Mouse (Mus musculus) gastrocnemius, postnatal 14 days (tissue): ENCODE data around the gene Olfr94. TPM values are rescaled to one million over a fixed set of nuclear protein-coding genes. Genes with fewer than 3 reads are reported as not detected.

Experiments
- DNase-seq: peaks from one replicate; pipeline ENCODE4 v3.0.0; 2021; ENCODE audit warnings: mixed read lengths
- intact Hi-C: fragments of 180-260 bp; cut with DNase I; formaldehyde crosslinking; loops from one replicate; pipeline ENCODE4 v1.15.1; 2025; ENCODE audit warnings: low total_unique reads
- total RNA-seq, 2 experiments: library from RNA; stranded (reverse); gene quantifications; 2 replicates each; pipeline ENCODE4 v1.2.3; 2021

Gene Olfr94
- total RNA-seq, 2 experiments from 2014 or later, result not detected

DNA sequence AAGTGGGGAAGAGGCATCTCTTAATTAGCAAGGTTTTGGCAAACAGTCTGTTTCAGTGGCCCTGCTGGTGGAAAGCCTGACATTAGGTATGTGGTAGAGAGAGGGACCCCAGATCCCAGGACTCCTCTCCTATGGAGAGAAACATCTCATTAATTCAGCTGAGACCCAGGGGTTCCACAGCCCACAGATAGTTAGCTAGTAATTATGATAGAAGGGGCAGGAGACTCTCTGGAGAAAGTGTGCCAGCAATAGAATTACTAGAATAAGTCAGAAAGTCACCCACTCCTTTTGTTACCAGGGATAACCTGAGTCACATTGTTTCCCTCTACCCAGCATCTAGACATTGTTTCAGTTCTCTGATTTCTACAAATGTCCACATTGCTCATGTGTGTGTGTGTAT lies 39.4 kb downstream of the Olfr94 start, which contains the start of gene Olfr93:
Olfr93 (minus strand) TSS at position 101 of the 400 bp plus-strand sequence.
- intact Hi-C loops, result no loop called here
- DNase-seq, result no peak

Other genes starting within 250 kb of the Olfr94 start
- 10 to 100 TPM; 63.5 to 67.7 TPM for gene Ppp1r11, start 249.3 kb downstream of the Olfr94 start, total RNA-seq
- gene Znrd1, start 242.4 kb downstream of the Olfr94 start, total RNA-seq, result 10 to 100 TPM; 15.6 to 17.3 TPM
- gene Znrd1as, start 242.4 kb downstream of the Olfr94 start, total RNA-seq, result 10 to 100 TPM in 1 of 2 experiments, 1 to 10 TPM in 1; 9.3 to 11.4 TPM
- under 1 TPM in 1 of 2 experiments, not detected in 1; 0.25 TPM for gene 2410137M14Rik, start 219.8 kb downstream of the Olfr94 start, total RNA-seq
- not detected for gene H2-M5, start 211.5 kb downstream of the Olfr94 start, total RNA-seq
- 1 to 10 TPM in 1 of 2 experiments, under 1 TPM in 1; 0.74 to 1.5 TPM for gene Zfp57, start 199.8 kb downstream of the Olfr94 start, total RNA-seq
- gene Mog, start 177.6 kb downstream of the Olfr94 start, total RNA-seq, result not detected
- gene Gabbr1, start 155.0 kb downstream of the Olfr94 start, total RNA-seq, result 10 to 100 TPM in 1 of 2 experiments, 1 to 10 TPM in 1; 9.8 to 10.3 TPM
- not detected for gene Olfr90, start 112.5 kb downstream of the Olfr94 start, total RNA-seq
- gene Olfr91, start 102.7 kb downstream of the Olfr94 start, total RNA-seq, result not detected
- gene Olfr92, start 80.9 kb downstream of the Olfr94 start, total RNA-seq, result not detected
- gene Olfr93, start 39.5 kb downstream of the Olfr94 start, total RNA-seq, result not detected
- gene Ubd, start 7.1 kb downstream of the Olfr94 start, total RNA-seq, result not detected
- not detected for gene Olfr95, start 12.1 kb upstream of the Olfr94 start, total RNA-seq
- gene Olfr96, start 19.2 kb upstream of the Olfr94 start, total RNA-seq, result not detected
- gene Olfr97, start 36.3 kb upstream of the Olfr94 start, total RNA-seq, result not detected
- gene Olfr98, start 62.8 kb upstream of the Olfr94 start, total RNA-seq, result not detected
- 1 to 10 TPM; 1.3 to 1.6 TPM for gene H2-M3, start 69.2 kb upstream of the Olfr94 start, total RNA-seq
- not detected for gene Olfr99, start 82.5 kb upstream of the Olfr94 start, total RNA-seq
- gene Olfr101, start 103.3 kb upstream of the Olfr94 start, total RNA-seq, result not detected
- gene Olfr102, start 116.1 kb upstream of the Olfr94 start, total RNA-seq, result not detected
- gene Olfr103, start 138.7 kb upstream of the Olfr94 start, total RNA-seq, result not detected
- gene Olfr104-ps, start 158.6 kb upstream of the Olfr94 start, total RNA-seq, result not detected
- gene Olfr105-ps, start 178.0 kb upstream of the Olfr94 start, total RNA-seq, result not detected
- gene Olfr106-ps, start 189.4 kb upstream of the Olfr94 start, total RNA-seq, result not detected
- gene Olfr107, start 198.2 kb upstream of the Olfr94 start, total RNA-seq, result not detected
- gene Olfr108, start 244.5 kb upstream of the Olfr94 start, total RNA-seq, result not detected